Mouse (Mus musculus) cerebellum, adult 11-12 months (tissue): ENCODE measurements at regions not wholly inside any gene's neighbourhood (a gene's known extent, or its start where the extent isn't known, plus 50 kb on each side); places are given as distances from the start of the nearest gene placed in this dataset.

Experiments used
- DNase-seq: peaks from one replicate; pipeline ENCODE4 v3.0.0; 2022

GRCm38 (mm10) chr12:29226001-29226400 lies 302.2 kb upstream of the Myt1l start:
- DNase-seq = no peak

GRCm38 (mm10) chr12:29232492-29233447 lies 295.4 kb upstream of the Myt1l start:
- no peak for DNase-seq

GRCm38 (mm10) chr12:29236496-29236895 lies 291.7 kb upstream of the Myt1l start:
- DNase-seq = no peak

GRCm38 (mm10) chr12:29237516-29237915 lies 290.7 kb upstream of the Myt1l start:
- DNase-seq = no peak

GRCm38 (mm10) chr12:29239482-29239881 lies 288.7 kb upstream of the Myt1l start:
- DNase-seq = no peak

- no peak for DNase-seq
These were observed 288.2 kb upstream of the Myt1l start for GRCm38 (mm10) chr12:29239975-29240374.

GRCm38 (mm10) chr12:29243087-29243486 lies 285.1 kb upstream of the Myt1l start:
- DNase-seq = no peak

GRCm38 (mm10) chr12:29246041-29246440 lies 282.1 kb upstream of the Myt1l start:
- no peak for DNase-seq

- DNase-seq = no peak
These were observed 280.8 kb upstream of the Myt1l start for GRCm38 (mm10) chr12:29247356-29247755.

- no peak for DNase-seq
These were observed 279.7 kb upstream of the Myt1l start for GRCm38 (mm10) chr12:29248459-29248858.

- DNase-seq = no peak
These were observed 272.1 kb upstream of the Myt1l start for GRCm38 (mm10) chr12:29256103-29256502.

- no peak for DNase-seq
These were observed 271.0 kb upstream of the Myt1l start for GRCm38 (mm10) chr12:29257011-29257734.

- no peak for DNase-seq
These were observed 270.2 kb upstream of the Myt1l start for GRCm38 (mm10) chr12:29257735-29258547.

GRCm38 (mm10) chr12:29258548-29258874 lies 269.7 kb upstream of the Myt1l start:
- no peak for DNase-seq

GRCm38 (mm10) chr12:29258966-29259365 lies 269.2 kb upstream of the Myt1l start:
- no peak for DNase-seq

GRCm38 (mm10) chr12:29274166-29274565 lies 254.0 kb upstream of the Myt1l start:
- DNase-seq = no peak

GRCm38 (mm10) chr12:29275676-29276075 lies 252.5 kb upstream of the Myt1l start:
- no peak for DNase-seq

- DNase-seq = no peak
These were observed 248.5 kb upstream of the Myt1l start for GRCm38 (mm10) chr12:29279631-29280080.

- no peak for DNase-seq
These were observed 247.9 kb upstream of the Myt1l start for GRCm38 (mm10) chr12:29280081-29280788.

GRCm38 (mm10) chr12:29280861-29281630 lies 247.1 kb upstream of the Myt1l start:
- no peak for DNase-seq

- DNase-seq = no peak
These were observed 239.4 kb upstream of the Myt1l start for GRCm38 (mm10) chr12:29288801-29289200.
